In genomic region chr10:40212443-40213169, GRCm38 (mm10) we compare ENCODE assay signal across 8 mouse cellular contexts. TPM values are rescaled to one million over a fixed set of nuclear protein-coding genes. Genes with fewer than 3 reads are reported as not detected.
A peak's percentile ranks its signal among the peaks of the same experiment; 100 is the strongest.
DNase-seq lines count a peak whose midpoint lies in the region; ATAC-seq and TF ChIP-seq lines count a peak whose summit lies in the region.

No protein-coding gene starts in this region.

- no peak for TF ChIP-seq POLR2A in CH12.LX (IDR thresholded peaks at IDR 0.05; ENCODE audit: low read depth, low read length)

- no peaks in the 10 kb centered on the region for H3K36me3 ChIP-seq in CH12.LX (replicated peaks in 1 of 2; ENCODE audit: control insufficient read depth in 1 of 2, insufficient read depth in 1 of 2, low read length in 1 of 2)
- H3K36me3 ChIP-seq in forebrain, embryonic 12.5 days (replicated peaks) = no peaks in the 10 kb centered on the region
- no peaks in the 10 kb centered on the region for H3K36me3 ChIP-seq in heart, embryonic 16.5 days (ENCODE audit: control insufficient read depth, insufficient read depth)
- no peaks in the 10 kb centered on the region for H3K36me3 ChIP-seq in liver, embryonic 13.5 days
- H3K36me3 ChIP-seq in neural tube, embryonic 11.5 days (ENCODE audit: control insufficient read depth, insufficient read depth, low read length) = no peaks in the 10 kb centered on the region
- H3K36me3 ChIP-seq in stomach, postnatal 0 days (ENCODE audit: control insufficient read depth, insufficient read depth, low read length) = no peaks in the 10 kb centered on the region

- DNase-seq in CH12.LX (ENCODE audit: extremely low read depth) = peak; percentile 94
- DNase-seq in c-Kit-positive CD71-positive TER-119-negative erythroid progenitor cells, embryonic 14.5 days (ENCODE audit: low read depth) = peak; percentile 93
- peak; percentile 90 to 95 for DNase-seq in kidney, postnatal 25 days
- DNase-seq in liver, embryonic 13.5 days = peak; percentile 84
- peak; percentile 85 for DNase-seq in neural tube, embryonic 11.5 days (ENCODE audit: low spot score)
- peak; percentile 91 for DNase-seq in stomach, postnatal 0 days (ENCODE audit: low spot score)

- H3K27ac ChIP-seq in CH12.LX (ENCODE audit: insufficient read depth, low read depth) = no peak overlapping the region
- no peak overlapping the region for H3K27ac ChIP-seq in forebrain, embryonic 12.5 days
- H3K27ac ChIP-seq in heart, embryonic 16.5 days (ENCODE audit: low read length) = no peak overlapping the region
- no peak overlapping the region for H3K27ac ChIP-seq in liver, embryonic 13.5 days
- no peak overlapping the region for H3K27ac ChIP-seq in neural tube, embryonic 11.5 days (ENCODE audit: low read depth, low read length)
- H3K27ac ChIP-seq in stomach, postnatal 0 days (replicated peaks) = no peak overlapping the region

- no peaks in the 10 kb centered on the region for H3K27me3 ChIP-seq in CH12.LX (replicated peaks)
- H3K27me3 ChIP-seq in forebrain, embryonic 12.5 days = 0 out of 2 replicates have a peak, but pooled peaks cover 6% of the 10 kb centered on the region
- H3K27me3 ChIP-seq in heart, embryonic 16.5 days (ENCODE audit: control insufficient read depth, insufficient read depth, low read length) = no peaks in the 10 kb centered on the region
- no peaks in the 10 kb centered on the region for H3K27me3 ChIP-seq in liver, embryonic 13.5 days
- no peaks in the 10 kb centered on the region for H3K27me3 ChIP-seq in neural tube, embryonic 11.5 days (ENCODE audit: control insufficient read depth, insufficient read depth, low read length)
- H3K27me3 ChIP-seq in stomach, postnatal 0 days (ENCODE audit: control insufficient read depth, insufficient read depth, low read length) = no peaks in the 10 kb centered on the region

- H3K4me2 ChIP-seq in CH12.LX (ENCODE audit: insufficient read depth, low read depth, poor library complexity, severe bottlenecking) = no peak overlapping the region
- no peak overlapping the region for H3K4me2 ChIP-seq in forebrain, embryonic 12.5 days
- peak overlapping the region; percentile 28 for H3K4me2 ChIP-seq in heart, embryonic 16.5 days (ENCODE audit: low read depth, low read length)
- 0 out of 2 replicates have a peak overlapping the region, but pooled peaks have one; percentile 4 for H3K4me2 ChIP-seq in liver, embryonic 13.5 days
- no peak overlapping the region for H3K4me2 ChIP-seq in neural tube, embryonic 11.5 days (ENCODE audit: low read depth)
- H3K4me2 ChIP-seq in stomach, postnatal 0 days (replicated peaks; ENCODE audit: low read depth) = no peak overlapping the region; the same call in 1 of the 2 replicates

- 40% methylated on average over 13 of the region's 13 CpGs for WGBS in forebrain, embryonic 12.5 days
- 27% methylated on average over 13 of the region's 13 CpGs for whole genome bisulfite sequencing in heart, embryonic 16.5 days
- 27% methylated on average over 13 of the region's 13 CpGs for WGBS in liver, embryonic 13.5 days (ENCODE audit: insufficient replicate concordance)
- WGBS in neural tube, embryonic 11.5 days = 41% methylated on average over 13 of the region's 13 CpGs
- WGBS in stomach, postnatal 0 days = 28% methylated on average over 13 of the region's 13 CpGs

- no peaks in the 10 kb centered on the region for H3K79me2 ChIP-seq in CH12.LX (replicated peaks; ENCODE audit: control insufficient read depth, extremely low read depth, insufficient read depth, poor library complexity, severe bottlenecking)

- peak; percentile 95 to 100 for TF ChIP-seq CTCF in CH12.LX (conservative IDR thresholded peaks at IDR 0.05 in 1 of 2, IDR thresholded peaks at IDR 0.05 in 1 of 2; ENCODE audit: low read depth in 2 of 2, low read length in 2 of 2)
- TF ChIP-seq CTCF in stomach, postnatal 0 days (IDR thresholded peaks at IDR 0.05; ENCODE audit: low read depth) = peak; percentile 99

- peak; percentile 96 for TF ChIP-seq RAD21 in CH12.LX (IDR thresholded peaks at IDR 0.05; ENCODE audit: low read depth, low read length)

- H3K4me3 ChIP-seq in CH12.LX (replicated peaks in 1 of 3; ENCODE audit: low read depth in 2 of 3, low read length in 2 of 3, poor library complexity in 1 of 3) = no peak overlapping the region
- H3K4me3 ChIP-seq in forebrain, embryonic 12.5 days (replicated peaks) = no peak overlapping the region
- H3K4me3 ChIP-seq in heart, embryonic 16.5 days (ENCODE audit: low read length) = no peak overlapping the region
- H3K4me3 ChIP-seq in liver, embryonic 13.5 days (replicated peaks) = no peak overlapping the region
- H3K4me3 ChIP-seq in neural tube, embryonic 11.5 days (ENCODE audit: low read depth, low read length) = no peak overlapping the region
- H3K4me3 ChIP-seq in stomach, postnatal 0 days (ENCODE audit: low read depth, low read length) = no peak overlapping the region

- no peak overlapping the region for H3K9ac ChIP-seq in CH12.LX (ENCODE audit: insufficient read depth, low read depth)
- H3K9ac ChIP-seq in forebrain, embryonic 12.5 days = no peak overlapping the region
- no peak overlapping the region for H3K9ac ChIP-seq in heart, embryonic 16.5 days (ENCODE audit: low read length)
- H3K9ac ChIP-seq in liver, embryonic 13.5 days = no peak overlapping the region
- no peak overlapping the region for H3K9ac ChIP-seq in neural tube, embryonic 11.5 days (ENCODE audit: low read length)
- H3K9ac ChIP-seq in stomach, postnatal 0 days (ENCODE audit: low read length) = no peak overlapping the region

- dilution Hi-C loops in CH12.LX (cut with MboI; ENCODE audit: extremely low pct_ligation_motif_present, extremely low pct_unique_long_range_greater_than_20kb, low sequenced_read_pairs) = no loop called here

- no peaks in the 10 kb centered on the region for H3K9me3 ChIP-seq in CH12.LX (replicated peaks; ENCODE audit: low read length)
- H3K9me3 ChIP-seq in forebrain, embryonic 12.5 days = no peaks in the 10 kb centered on the region
- no peaks in the 10 kb centered on the region for H3K9me3 ChIP-seq in heart, embryonic 16.5 days (replicated peaks; ENCODE audit: control insufficient read depth, low read length)
- H3K9me3 ChIP-seq in liver, embryonic 13.5 days (replicated peaks) = no peaks in the 10 kb centered on the region
- H3K9me3 ChIP-seq in neural tube, embryonic 11.5 days (ENCODE audit: control insufficient read depth, low read length) = no peaks in the 10 kb centered on the region
- no peaks in the 10 kb centered on the region for H3K9me3 ChIP-seq in stomach, postnatal 0 days (ENCODE audit: control insufficient read depth, low read length)

- TF ChIP-seq EP300 in CH12.LX (IDR thresholded peaks at IDR 0.05; ENCODE audit: low read length) = peak; percentile 13; the same call in 1 of the 2 replicates
- no peak for TF ChIP-seq EP300 in stomach, postnatal 0 days (optimal IDR thresholded peaks at IDR 0.05)

- in situ Hi-C loops in CH12.LX (cut with MboI; ENCODE audit: low pct_ligation_motif_present, low pct_unique_long_range_greater_than_20kb, low sequenced_read_pairs) = loop anchor here (10.0 kb wide), 1 partner anchor 158 kb away; no protein-coding TSS in a partner anchor

- ATAC-seq in forebrain, embryonic 12.5 days (ENCODE audit: low FRiP score) = peak; percentile 76
- ATAC-seq in heart, embryonic 16.5 days (replicated peaks; ENCODE audit: extremely low read depth, insufficient read depth, low FRiP score) = peak; percentile 83
- peak; percentile 84 for ATAC-seq in liver, embryonic 13.5 days (ENCODE audit: low read depth)
- ATAC-seq in neural tube, embryonic 11.5 days (ENCODE audit: insufficient read depth, low FRiP score, low TSS enrichment) = peak; percentile 60
- peak; percentile 96 for ATAC-seq in stomach, postnatal 0 days (ENCODE audit: low FRiP score, low TSS enrichment)

- peaks cover 0 to 5% of the 10 kb centered on the region in 2 experiments; a peak in 1 of 4 replicates for H3K4me1 ChIP-seq in CH12.LX (ENCODE audit: control insufficient read depth in 1 of 2, insufficient read depth in 2 of 2)
- H3K4me1 ChIP-seq in forebrain, embryonic 12.5 days = no peaks in the 10 kb centered on the region
- H3K4me1 ChIP-seq in heart, embryonic 16.5 days (ENCODE audit: control insufficient read depth, insufficient read depth, low read length) = no peaks in the 10 kb centered on the region
- no peaks in the 10 kb centered on the region for H3K4me1 ChIP-seq in liver, embryonic 13.5 days (replicated peaks)
- H3K4me1 ChIP-seq in neural tube, embryonic 11.5 days (ENCODE audit: control insufficient read depth, insufficient read depth, low read length) = no peaks in the 10 kb centered on the region
- H3K4me1 ChIP-seq in stomach, postnatal 0 days (replicated peaks; ENCODE audit: control insufficient read depth, insufficient read depth) = no peaks in the 10 kb centered on the region

TF ChIP-seq in CH12.LX, 34 proteins besides CTCF, POLR2A, EP300 and RAD21 (continues in another document):
- peak; percentile 99 for TF ChIP-seq SMC3 (IDR thresholded peaks at IDR 0.05; ENCODE audit: low read depth, low read length)
- TF ChIP-seq JUN (IDR thresholded peaks at IDR 0.05; ENCODE audit: insufficient read depth, low read depth, low read length) = no peak
- TF ChIP-seq ZC3H11A (IDR thresholded peaks at IDR 0.05; ENCODE audit: low read depth, low read length) = peak; percentile 94
- 0 out of 2 replicates have a peak, but pooled peaks have one; percentile 10 for TF ChIP-seq BHLHE40 (IDR thresholded peaks at IDR 0.05; ENCODE audit: low read depth, low read length)
- TF ChIP-seq E2F4 (IDR thresholded peaks at IDR 0.05; ENCODE audit: insufficient replicate concordance, low read depth, low read length) = no peak

RNA-seq across cellular contexts. Expression of gene Rpf2, which starts 34.2 kb away (rescaled TPM):
- total RNA-seq in CH12.LX (2012; rRNA removed) = 78.2 and 92.5 TPM in 2 replicates
- 174 and 197 TPM in 2 replicates for total RNA-seq in CH12.LX (2014; rRNA removed)
- 101 and 147 TPM in 2 replicates for polyA plus RNA-seq in CH12.LX (2012; ENCODE audit: insufficient read length, low read depth)
- polyA plus RNA-seq in forebrain, embryonic 12.5 days (2016; fragmentation: Nextera tagmentation; extraction: Ambion mirVana) = 70.2 and 72.9 TPM in 2 replicates
- polyA plus RNA-seq in heart, embryonic 16.5 days (2015; fragmentation: Nextera tagmentation; extraction: Ambion mirVana) = 42.9 and 44.7 TPM in 2 replicates
- polyA plus RNA-seq in liver, embryonic 13.5 days (2015; fragmentation: Nextera tagmentation; extraction: Ambion mirVana) = 61.4 and 74.1 TPM in 2 replicates
- polyA plus RNA-seq in neural tube, embryonic 11.5 days (2014; fragmentation: Nextera tagmentation; extraction: Ambion mirVana) = 85.7 and 87.0 TPM in 2 replicates
- 31.5 and 33.6 TPM in 2 replicates for polyA plus RNA-seq in stomach, postnatal 0 days (2015; fragmentation: Nextera tagmentation; extraction: Ambion mirVana)

RNA-seq across cellular contexts. Expression of gene Gtf3c6, which starts 45.3 kb away (rescaled TPM):
- 32.5 and 49.3 TPM in 2 replicates for total RNA-seq in CH12.LX (2012; rRNA removed)
- total RNA-seq in CH12.LX (2014; rRNA removed) = 30.8 and 32.7 TPM in 2 replicates
- polyA plus RNA-seq in CH12.LX (2012; ENCODE audit: insufficient read length, low read depth) = 107 and 135 TPM in 2 replicates
- 131 and 135 TPM in 2 replicates for polyA plus RNA-seq in forebrain, embryonic 12.5 days (2016; fragmentation: Nextera tagmentation; extraction: Ambion mirVana)
- polyA plus RNA-seq in heart, embryonic 16.5 days (2015; fragmentation: Nextera tagmentation; extraction: Ambion mirVana) = 66.6 and 66.9 TPM in 2 replicates
- 48.5 and 53.9 TPM in 2 replicates for polyA plus RNA-seq in liver, embryonic 13.5 days (2015; fragmentation: Nextera tagmentation; extraction: Ambion mirVana)
- polyA plus RNA-seq in neural tube, embryonic 11.5 days (2014; fragmentation: Nextera tagmentation; extraction: Ambion mirVana) = 137 and 141 TPM in 2 replicates
- polyA plus RNA-seq in stomach, postnatal 0 days (2015; fragmentation: Nextera tagmentation; extraction: Ambion mirVana) = 54.6 and 54.9 TPM in 2 replicates

Comparison
In these comparisons a context has a peak if more than half of its experiments do, and no peak if none do; other contexts are left out.
1. H3K4me2 ChIP-seq: peak in heart, embryonic 16.5 days (single experiment) and liver, embryonic 13.5 days (single experiment); none in CH12.LX (single experiment), forebrain, embryonic 12.5 days (single experiment), neural tube, embryonic 11.5 days (single experiment) and stomach, postnatal 0 days (single experiment).
2. Peak in every context shown above with its lines, with median percentiles within 50 percentile points of each other: DNase-seq and ATAC-seq.